Mouse (Mus musculus) G1E (cell line): Measurements from ENCODE around the gene Nln.

Experiments
- CTCF ChIP-seq: IDR thresholded peaks from 2 replicates; pipeline ENCODE4 v1.5.1; 2012; ENCODE audit warnings: low read depth, low read length, inconsistent platforms, mixed read lengths
- GATA1 ChIP-seq: IDR thresholded peaks from 2 replicates; pipeline ENCODE4 v1.6.1; 2012; ENCODE audit warnings: borderline replicate concordance, low read length, inconsistent platforms, mixed read lengths
- GATA2 ChIP-seq: IDR thresholded peaks from 2 replicates; pipeline ENCODE4 v1.6.1; 2012; ENCODE audit warnings: low read depth, low read length, inconsistent platforms, borderline replicate concordance
- POLR2AphosphoS5 ChIP-seq: IDR thresholded peaks from 2 replicates; pipeline ENCODE4 v1.6.1; 2012; ENCODE audit warnings: low read depth, low read length, inconsistent platforms; ENCODE audit not compliant: insufficient replicate concordance
- TAL1 ChIP-seq: conservative IDR thresholded peaks from 2 replicates; pipeline ENCODE4 v1.6.1; 2012; ENCODE audit warnings: low read depth, low read length, inconsistent platforms, mixed read lengths

- TF ChIP-seq CTCF (no peak), GATA1 (no peak), TAL1 (no peak), GATA2 (no peak), POLR2AphosphoS5 (no peak)
Observed at GRCm38 (mm10) chr13:104082504-104082903, 26.9 kb downstream of the Nln start.
